Mouse (Mus musculus) neural tube, embryonic 11.5 days (tissue): ENCODE measurements around the gene Nlrp6. TPM values are rescaled to one million over a fixed set of nuclear protein-coding genes. Genes with fewer than 3 reads are reported as not detected.

Experiments used
- polyA plus RNA-seq: library from polyadenylated mRNA; unstranded; fragments of >200 nt; fragmentation: Nextera tagmentation; extraction: Ambion mirVana; gene quantifications from 2 replicates; pipeline ENCODE4 v1.2.1, GENCODE M21; 2014

The Nlrp6 gene
- polyA plus RNA-seq, 1 experiment from 2014 or later = 0.15 TPM

Other genes with a start within 250 kb of the Nlrp6 start
- not detected in 2 replicates for gene Olfr45, start 239.0 kb upstream of the Nlrp6 start, polyA plus RNA-seq
- gene Olfr541, start 223.6 kb upstream of the Nlrp6 start, polyA plus RNA-seq = not detected in 2 replicates
- gene Cyp2e1, start 157.2 kb upstream of the Nlrp6 start, polyA plus RNA-seq = not detected in 2 replicates
- gene Syce1, start 133.1 kb upstream of the Nlrp6 start, polyA plus RNA-seq = 0.22 TPM in 1 of 2 replicates, not detected in the other
- gene Zfp941, start 98.7 kb upstream of the Nlrp6 start, polyA plus RNA-seq = 6.5 and 7.7 TPM in 2 replicates
- gene Urah, start 85.9 kb upstream of the Nlrp6 start, polyA plus RNA-seq = 0.34 TPM in 1 of 2 replicates, not detected in the other
- gene Scgb1c1, start 75.4 kb upstream of the Nlrp6 start, polyA plus RNA-seq = not detected in 2 replicates
- gene Odf3, start 73.1 kb upstream of the Nlrp6 start, polyA plus RNA-seq = not detected in 2 replicates
- gene Gm45785, start 64.6 kb upstream of the Nlrp6 start, polyA plus RNA-seq = not detected in 2 replicates
- gene Ric8a, start 63.9 kb upstream of the Nlrp6 start, polyA plus RNA-seq = 73.3 and 82.2 TPM in 2 replicates
- 27.4 and 31.1 TPM in 2 replicates for gene Bet1l, start 63.3 kb upstream of the Nlrp6 start, polyA plus RNA-seq
- 158 and 199 TPM in 2 replicates for gene Psmd13, start 38.9 kb upstream of the Nlrp6 start, polyA plus RNA-seq
- gene Sirt3, start 38.6 kb upstream of the Nlrp6 start, polyA plus RNA-seq = 22.4 and 26.0 TPM in 2 replicates
- 0.81 and 4.2 TPM in 2 replicates for gene Cox8b, start 20.5 kb upstream of the Nlrp6 start, polyA plus RNA-seq
- gene Pgghg, start 20.5 kb downstream of the Nlrp6 start, polyA plus RNA-seq = 13.3 and 15.8 TPM in 2 replicates
- gene Ifitm5, start 29.4 kb downstream of the Nlrp6 start, polyA plus RNA-seq = 1.2 and 1.4 TPM in 2 replicates
- gene Gm45717, start 35.0 kb downstream of the Nlrp6 start, polyA plus RNA-seq = 0.69 TPM in 1 of 2 replicates, not detected in the other
- gene Ifitm2, start 35.1 kb downstream of the Nlrp6 start, polyA plus RNA-seq = 383 and 395 TPM in 2 replicates
- 8.3 and 12.5 TPM in 2 replicates for gene Ifitm1, start 46.3 kb downstream of the Nlrp6 start, polyA plus RNA-seq
- 20.1 and 21.0 TPM in 2 replicates for gene Ifitm3, start 89.9 kb downstream of the Nlrp6 start, polyA plus RNA-seq
- gene Ifitm6, start 97.0 kb downstream of the Nlrp6 start, polyA plus RNA-seq = not detected in 2 replicates
- gene Gm17387, start 108.2 kb downstream of the Nlrp6 start, polyA plus RNA-seq = not detected in 2 replicates
- gene B4galnt4, start 140.2 kb downstream of the Nlrp6 start, polyA plus RNA-seq = 14.5 and 17.1 TPM in 2 replicates
- 2.3 and 2.7 TPM in 2 replicates for gene Pkp3, start 157.3 kb downstream of the Nlrp6 start, polyA plus RNA-seq
- gene Sigirr, start 179.7 kb downstream of the Nlrp6 start, polyA plus RNA-seq = 2.4 and 3.1 TPM in 2 replicates
- 0.09 TPM in 1 of 2 replicates, not detected in the other for gene Ano9, start 196.9 kb downstream of the Nlrp6 start, polyA plus RNA-seq
- gene Ptdss2, start 201.5 kb downstream of the Nlrp6 start, polyA plus RNA-seq = 69.0 and 69.5 TPM in 2 replicates